Mouse (Mus musculus) limb, embryonic 15.5 days (tissue): ENCODE measurements around the gene Csrnp3. TPM values are rescaled to one million over a fixed set of nuclear protein-coding genes. Genes with fewer than 3 reads are reported as not detected.
A peak's percentile ranks its signal among the peaks of the same experiment; 100 is the strongest.

ENCODE experiments used
- ATAC-seq: fragments of 200-750 bp; cut with Nextera tagmentation; 2 replicates; pipeline ENCODE4 v1.8.0; 2017; ENCODE audit warnings: low read depth, moderate TSS enrichment; ENCODE audit not compliant: insufficient number of reproducible peaks, low FRiP score, low TSS enrichment
- H3K27ac ChIP-seq: fragments of 300-500 bp; sonication (generic); 2 replicates; pipeline ENCODE4 v1.5.1; 2015; ENCODE audit warnings: moderate library complexity, mild to moderate bottlenecking, inconsistent platforms
- H3K27me3 ChIP-seq: fragments of 300-500 bp; sonication (generic); 2 replicates; pipeline ENCODE4 v1.6.1; 2015; ENCODE audit warnings: inconsistent platforms
- H3K36me3 ChIP-seq: fragments of 300-500 bp; sonication (generic); 2 replicates; pipeline ENCODE4 v1.6.1; 2015; ENCODE audit warnings: inconsistent platforms
- H3K4me1 ChIP-seq: fragments of 300-500 bp; sonication (generic); 2 replicates; pipeline ENCODE4 v1.6.1; 2015; ENCODE audit warnings: inconsistent platforms
- H3K4me2 ChIP-seq: fragments of 300-500 bp; sonication (generic); 2 replicates; pipeline ENCODE4 v1.6.1; 2015; ENCODE audit warnings: mild to moderate bottlenecking, inconsistent platforms
- H3K4me3 ChIP-seq: fragments of 300-500 bp; sonication (generic); 2 replicates; pipeline ENCODE4 v1.5.1; 2015; ENCODE audit warnings: mild to moderate bottlenecking, inconsistent platforms
- H3K9ac ChIP-seq: fragments of 300-500 bp; sonication (generic); 2 replicates; pipeline ENCODE4 v1.6.1; 2015; ENCODE audit warnings: inconsistent platforms
- H3K9me3 ChIP-seq: fragments of 300-500 bp; sonication (generic); 2 replicates; pipeline ENCODE4 v1.6.1; 2016; ENCODE audit warnings: inconsistent platforms
- WGBS: fragments of 180-500 bp; shearing (Covaris S2); methylation state at CpG from one replicate; pipeline ENCODE4 v1.1.7; 2015; 5-methylcytosine and 5-hydroxymethylcytosine counted together
- polyA plus RNA-seq: library from polyadenylated mRNA; unstranded; fragments of >200 nt; fragmentation: Nextera tagmentation; extraction: Ambion mirVana; gene quantifications from 2 replicates; pipeline ENCODE4 v1.2.1, GENCODE M21; 2015

Csrnp3 gene
- polyA plus RNA-seq, 1 experiment from 2014 or later = 4.4 TPM

DNA sequence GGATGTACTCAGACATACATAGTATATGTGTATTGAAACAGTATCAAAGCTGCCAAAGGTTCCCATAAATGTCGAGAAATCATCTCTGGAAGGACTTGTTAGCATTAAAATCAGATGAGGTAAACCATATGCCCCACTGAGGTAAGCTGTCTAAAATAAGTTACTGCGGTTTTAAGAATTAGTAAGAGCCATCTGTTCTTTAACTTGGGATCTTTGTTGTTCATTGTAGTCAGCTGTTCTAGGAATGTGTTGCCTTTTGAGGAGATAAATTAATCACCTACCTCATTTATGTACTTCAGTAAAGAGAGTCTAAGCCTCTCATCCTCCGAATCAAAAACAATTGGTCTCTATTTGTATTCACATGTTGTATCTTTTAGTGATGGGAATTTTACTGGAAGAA lies 83.7 kb downstream of the Csrnp3 start:
- Histone ChIP-seq H3K9ac (no peak overlapping the region), H3K9me3 (no peaks in the 10 kb centered on the region), H3K27ac (no peak overlapping the region), H3K36me3 (no peaks in the 10 kb centered on the region), H3K4me2 (no peak overlapping the region), H3K27me3 (no peaks in the 10 kb centered on the region), H3K4me1 (no peaks in the 10 kb centered on the region), H3K4me3 (no peak overlapping the region)
- WGBS = 40% methylated on average over 3 of the region's 3 CpGs
- ATAC-seq = no peak

GRCm38 (mm10) chr2:65929927-65930326 lies 84.4 kb downstream of the Csrnp3 start:
- H3K27ac ChIP-seq = no peak overlapping the region
- H3K36me3 ChIP-seq = no peaks in the 10 kb centered on the region
- no peak for ATAC-seq
- no peaks in the 10 kb centered on the region for H3K9me3 ChIP-seq
- no peak overlapping the region for H3K4me2 ChIP-seq
- no peak overlapping the region for H3K4me3 ChIP-seq
- 39% methylated on average over 11 of the region's 11 CpGs for WGBS
- no peaks in the 10 kb centered on the region for H3K27me3 ChIP-seq
- no peak overlapping the region for H3K9ac ChIP-seq
- no peaks in the 10 kb centered on the region for H3K4me1 ChIP-seq

DNA sequence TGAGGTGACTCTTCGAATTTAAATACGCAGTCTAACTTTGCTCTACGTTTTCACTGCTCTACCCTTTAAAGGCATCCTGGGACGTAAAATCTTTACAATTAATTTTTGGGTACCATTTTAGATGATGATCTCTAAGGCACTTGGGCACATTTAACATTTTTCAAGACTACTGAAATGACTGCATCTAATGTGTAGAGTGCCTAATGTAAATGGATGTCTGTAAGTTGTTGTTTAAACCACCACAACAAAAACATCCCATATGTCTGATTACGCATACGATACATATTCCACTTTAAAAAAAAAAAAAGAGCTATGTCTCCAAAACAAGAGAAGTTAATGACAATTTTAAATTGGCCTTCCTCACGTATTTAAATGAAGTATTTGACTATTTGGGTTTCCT lies 85.7 kb downstream of the Csrnp3 start:
- H3K27ac ChIP-seq = no peak overlapping the region
- peak overlapping the region; percentile 45 for H3K4me3 ChIP-seq
- H3K9ac ChIP-seq = no peak overlapping the region
- no peaks in the 10 kb centered on the region for H3K27me3 ChIP-seq
- ATAC-seq = no peak
- no peaks in the 10 kb centered on the region for H3K4me1 ChIP-seq
- peak overlapping the region; percentile 67 for H3K4me2 ChIP-seq
- H3K9me3 ChIP-seq = no peaks in the 10 kb centered on the region
- H3K36me3 ChIP-seq = no peaks in the 10 kb centered on the region
- WGBS = 55% methylated on average over 7 of the region's 7 CpGs

GRCm38 (mm10) chr2:65931841-65932311 lies 86.3 kb downstream of the Csrnp3 start:
- no peak for ATAC-seq
- H3K4me1 ChIP-seq = no peaks in the 10 kb centered on the region
- no peaks in the 10 kb centered on the region for H3K27me3 ChIP-seq
- H3K36me3 ChIP-seq = no peaks in the 10 kb centered on the region
- peak overlapping the region; percentile 45 for H3K4me3 ChIP-seq
- H3K9me3 ChIP-seq = no peaks in the 10 kb centered on the region
- 2% methylated on average over 11 of the region's 11 CpGs for WGBS
- H3K9ac ChIP-seq = peak overlapping the region; percentile 37; the same call in 1 of the 2 replicates
- peak overlapping the region; percentile 67 for H3K4me2 ChIP-seq
- H3K27ac ChIP-seq = no peak overlapping the region

- 43% methylated on average over 2 of the region's 2 CpGs for WGBS
These were observed 88.5 kb downstream of the Csrnp3 start for GRCm38 (mm10) chr2:65934099-65934498.

DNA sequence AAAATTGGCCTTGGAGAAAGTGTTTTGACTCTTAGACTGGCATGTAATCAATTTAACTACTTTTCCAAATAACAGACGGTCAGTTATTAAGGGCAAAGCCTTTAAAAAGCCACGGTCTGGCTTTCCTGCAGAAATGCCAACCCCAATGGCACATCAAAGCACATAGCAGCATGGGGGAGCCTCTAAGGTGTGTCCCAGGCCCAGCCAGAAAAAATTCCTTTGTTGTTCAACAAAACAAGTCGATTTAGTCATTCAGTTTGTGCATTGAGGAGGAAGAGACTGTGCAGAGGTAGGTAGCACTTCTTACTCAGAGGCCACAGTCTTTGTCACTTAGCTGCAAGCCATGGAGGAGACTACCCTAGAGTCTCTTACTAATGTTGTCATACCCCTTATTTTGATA lies 93.3 kb downstream of the Csrnp3 start:
- ATAC-seq = no peak

More at GRCm38 (mm10) chr2:65934099-65934498, 88.5 kb downstream of the Csrnp3 start:
- Histone ChIP-seq H3K27ac (no peak overlapping the region), H3K9ac (no peak overlapping the region), H3K4me2 (no peak overlapping the region), H3K4me1 (no peaks in the 10 kb centered on the region), H3K36me3 (no peaks in the 10 kb centered on the region), H3K27me3 (no peaks in the 10 kb centered on the region), H3K9me3 (no peaks in the 10 kb centered on the region), H3K4me3 (no peak overlapping the region)
- ATAC-seq = no peak

GRCm38 (mm10) chr2:65940351-65940750 lies 94.8 kb downstream of the Csrnp3 start:
- WGBS = 39% methylated on average over 5 of the region's 5 CpGs
- ATAC-seq = no peak

More for the DNA sequence above, 93.3 kb downstream of the Csrnp3 start:
- Histone ChIP-seq H3K4me1 (0 out of 2 replicates have a peak, but pooled peaks cover 8% of the 10 kb centered on the region), H3K9me3 (no peaks in the 10 kb centered on the region), H3K4me3 (no peak overlapping the region), H3K27me3 (no peaks in the 10 kb centered on the region), H3K9ac (no peak overlapping the region), H3K27ac (no peak overlapping the region), H3K36me3 (no peaks in the 10 kb centered on the region), H3K4me2 (no peak overlapping the region)
- 22% methylated on average over 3 of the region's 3 CpGs for WGBS

GRCm38 (mm10) chr2:65942346-65942745 lies 96.8 kb downstream of the Csrnp3 start:
- Histone ChIP-seq H3K9me3 (no peaks in the 10 kb centered on the region), H3K27ac (no peak overlapping the region), H3K4me1 (0 out of 2 replicates have a peak, but pooled peaks cover 8% of the 10 kb centered on the region), H3K4me3 (no peak overlapping the region), H3K36me3 (no peaks in the 10 kb centered on the region), H3K9ac (no peak overlapping the region), H3K27me3 (no peaks in the 10 kb centered on the region), H3K4me2 (no peak overlapping the region)
- no peak for ATAC-seq
- 82% methylated on average over 4 of the region's 4 CpGs for WGBS

More at GRCm38 (mm10) chr2:65940351-65940750, 94.8 kb downstream of the Csrnp3 start:
- Histone ChIP-seq H3K4me3 (0 out of 2 replicates have a peak overlapping the region, but pooled peaks have one; percentile 13), H3K27me3 (no peaks in the 10 kb centered on the region), H3K27ac (0 out of 2 replicates have a peak overlapping the region, but pooled peaks have one; percentile 29), H3K4me1 (0 out of 2 replicates have a peak, but pooled peaks cover 8% of the 10 kb centered on the region), H3K36me3 (no peaks in the 10 kb centered on the region), H3K4me2 (peak overlapping the region; percentile 23), H3K9me3 (no peaks in the 10 kb centered on the region), H3K9ac (no peak overlapping the region)

GRCm38 (mm10) chr2:65948808-65949207 lies 103.2 kb downstream of the Csrnp3 start:
- Histone ChIP-seq H3K9me3 (no peaks in the 10 kb centered on the region), H3K36me3 (no peaks in the 10 kb centered on the region), H3K4me3 (no peak overlapping the region), H3K4me1 (no peaks in the 10 kb centered on the region), H3K4me2 (no peak overlapping the region), H3K9ac (no peak overlapping the region), H3K27ac (no peak overlapping the region), H3K27me3 (no peaks in the 10 kb centered on the region)
- 87% methylated on average over 16 of the region's 16 CpGs for WGBS
- no peak for ATAC-seq

GRCm38 (mm10) chr2:65953726-65954340 lies 108.3 kb downstream of the Csrnp3 start:
- Histone ChIP-seq H3K4me3 (no peak overlapping the region), H3K9ac (no peak overlapping the region), H3K4me2 (no peak overlapping the region), H3K27ac (no peak overlapping the region), H3K9me3 (no peaks in the 10 kb centered on the region), H3K4me1 (no peaks in the 10 kb centered on the region), H3K36me3 (no peaks in the 10 kb centered on the region), H3K27me3 (no peaks in the 10 kb centered on the region)
- ATAC-seq = no peak
- 62% methylated on average over 17 of the region's 17 CpGs for WGBS

DNA sequence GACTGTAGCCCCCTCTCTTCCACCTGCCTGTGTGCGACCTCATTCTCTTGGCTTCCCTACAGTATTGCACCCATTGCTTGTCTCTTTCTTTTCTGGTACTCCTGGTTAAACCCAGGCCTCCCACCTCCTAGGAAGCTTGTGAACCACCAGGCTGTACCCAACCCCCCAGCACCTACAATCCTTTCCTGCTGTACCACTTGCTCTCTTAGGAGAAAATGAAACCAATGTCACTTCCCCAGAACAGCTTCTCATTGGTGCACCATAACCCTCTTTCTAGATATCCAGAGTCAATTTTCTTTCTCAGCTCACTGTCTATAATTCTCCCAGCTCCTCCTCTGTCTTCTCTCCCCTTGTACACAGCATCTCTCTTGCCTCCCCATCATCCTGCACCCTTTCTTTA lies 110.2 kb downstream of the Csrnp3 start:
- no peak for ATAC-seq
- Histone ChIP-seq H3K4me1 (no peaks in the 10 kb centered on the region), H3K4me2 (no peak overlapping the region), H3K9me3 (no peaks in the 10 kb centered on the region), H3K36me3 (no peaks in the 10 kb centered on the region), H3K4me3 (no peak overlapping the region), H3K27ac (no peak overlapping the region), H3K9ac (no peak overlapping the region), H3K27me3 (no peaks in the 10 kb centered on the region)
- WGBS = 86% methylated on average over 1 of the region's 1 CpGs

- no peak for ATAC-seq
- Histone ChIP-seq H3K4me1 (no peaks in the 10 kb centered on the region), H3K27ac (no peak overlapping the region), H3K4me2 (no peak overlapping the region), H3K4me3 (no peak overlapping the region), H3K9ac (no peak overlapping the region), H3K36me3 (no peaks in the 10 kb centered on the region), H3K27me3 (no peaks in the 10 kb centered on the region), H3K9me3 (no peaks in the 10 kb centered on the region)
- WGBS = 72% methylated on average over 9 of the region's 9 CpGs
These were observed 111.2 kb downstream of the Csrnp3 start for GRCm38 (mm10) chr2:65956727-65957126.
